Comparison of ENCODE assay signal across 10 mouse cellular contexts in the genomic region with DNA sequence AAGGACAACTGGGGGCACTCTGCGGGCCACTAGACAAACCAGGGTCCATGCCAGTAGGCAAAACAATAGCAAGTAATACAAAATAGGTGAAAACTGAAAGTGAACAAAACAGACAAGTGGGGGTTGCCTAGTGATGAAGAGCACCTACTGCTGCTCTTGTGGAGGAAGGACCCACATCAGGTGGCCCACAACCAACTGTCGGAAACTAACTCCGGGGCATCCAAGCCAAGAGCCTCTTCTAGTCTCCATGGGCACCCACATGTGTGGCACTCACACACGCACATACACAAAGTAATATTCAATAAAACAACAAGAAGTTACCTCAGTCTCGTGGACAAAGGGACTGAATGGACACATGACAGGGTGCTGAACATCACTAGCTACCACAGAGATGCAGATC.
"Had no signal": no experiment of that assay in that cellular context is flagged by ENCODE, and none has a peak within 500 bp of the region (broad histone marks: within the 10 kb centered on the region; RNA-seq: fewer than 3 reads in every experiment).

No protein-coding gene starts in this region.

- H3K27ac ChIP-seq: liver, embryonic 13.5 days; midbrain, embryonic 13.5 days; neural tube, embryonic 12.5 days had no signal

- H3K9ac ChIP-seq: limb, embryonic 15.5 days; liver, embryonic 13.5 days; midbrain, embryonic 13.5 days; neural tube, embryonic 12.5 days had no signal

- H3K9me3 ChIP-seq: limb, embryonic 15.5 days; liver, embryonic 13.5 days; midbrain, embryonic 13.5 days; neural tube, embryonic 12.5 days had no signal

- H3K4me2 ChIP-seq: limb, embryonic 15.5 days; liver, embryonic 13.5 days; midbrain, embryonic 13.5 days had no signal

- H3K27me3 ChIP-seq: limb, embryonic 15.5 days; liver, embryonic 13.5 days; midbrain, embryonic 13.5 days; neural tube, embryonic 12.5 days had no signal

- ATAC-seq: intestine, postnatal 0 days; midbrain, embryonic 13.5 days had no signal

- H3K4me3 ChIP-seq: limb, embryonic 15.5 days; liver, embryonic 13.5 days; midbrain, embryonic 13.5 days; myocyte; neural tube, embryonic 12.5 days had no signal

- DNase-seq: kidney, adult 8-10 months; kidney, postnatal 25 days; liver, embryonic 13.5 days; lung, adult 18-20 months; right cerebral cortex, postnatal 4 days had no signal
